Mouse (Mus musculus) midbrain, embryonic 12.5 days (tissue): ENCODE measurements around the gene Rab39. TPM values are rescaled to one million over a fixed set of nuclear protein-coding genes. Genes with fewer than 3 reads are reported as not detected.

Source experiments
- ATAC-seq: fragments of 200-750 bp; cut with Nextera tagmentation; 2 replicates; pipeline ENCODE4 v1.8.0; 2017; ENCODE audit warnings: low read depth, moderate TSS enrichment, moderate library complexity; ENCODE audit not compliant: low FRiP score
- H3K27ac ChIP-seq: fragments of 300-500 bp; sonication (generic); replicated peaks from 2 replicates; pipeline ENCODE4 v1.5.1; 2016; ENCODE audit warnings: mild to moderate bottlenecking
- H3K27me3 ChIP-seq: fragments of 300-500 bp; sonication (generic); 2 replicates; pipeline ENCODE4 v1.6.1; 2016; ENCODE audit warnings: mild to moderate bottlenecking
- H3K36me3 ChIP-seq: fragments of 300-500 bp; sonication (generic); 2 replicates; pipeline ENCODE4 v1.6.1; 2016
- H3K4me1 ChIP-seq: fragments of 300-500 bp; sonication (generic); 2 replicates; pipeline ENCODE4 v1.6.1; 2016
- H3K4me2 ChIP-seq: fragments of 300-500 bp; sonication (generic); replicated peaks from 2 replicates; pipeline ENCODE4 v1.6.1; 2016; ENCODE audit warnings: mild to moderate bottlenecking, moderate library complexity
- H3K4me3 ChIP-seq: fragments of 300-500 bp; sonication (generic); 2 replicates; pipeline ENCODE4 v1.5.1; 2016; ENCODE audit warnings: mild to moderate bottlenecking
- H3K9ac ChIP-seq: fragments of 300-500 bp; sonication (generic); replicated peaks from 2 replicates; pipeline ENCODE4 v1.6.1; 2016; ENCODE audit warnings: mild to moderate bottlenecking, moderate library complexity
- H3K9me3 ChIP-seq: fragments of 300-500 bp; sonication (generic); 2 replicates; pipeline ENCODE4 v1.6.1; 2016; ENCODE audit warnings: mild to moderate bottlenecking
- WGBS: fragments of 180-500 bp; shearing (Covaris S2); methylation state at CpG from one replicate; pipeline ENCODE4 v1.1.7; 2016; 5-methylcytosine and 5-hydroxymethylcytosine counted together
- polyA plus RNA-seq: library from polyadenylated mRNA; unstranded; fragments of >200 nt; fragmentation: Nextera tagmentation; extraction: Ambion mirVana; gene quantifications from 2 replicates; pipeline ENCODE4 v1.2.1, GENCODE M21; 2016

Gene Rab39
- polyA plus RNA-seq: 3.9 and 4.9 TPM in 2 replicates

DNA sequence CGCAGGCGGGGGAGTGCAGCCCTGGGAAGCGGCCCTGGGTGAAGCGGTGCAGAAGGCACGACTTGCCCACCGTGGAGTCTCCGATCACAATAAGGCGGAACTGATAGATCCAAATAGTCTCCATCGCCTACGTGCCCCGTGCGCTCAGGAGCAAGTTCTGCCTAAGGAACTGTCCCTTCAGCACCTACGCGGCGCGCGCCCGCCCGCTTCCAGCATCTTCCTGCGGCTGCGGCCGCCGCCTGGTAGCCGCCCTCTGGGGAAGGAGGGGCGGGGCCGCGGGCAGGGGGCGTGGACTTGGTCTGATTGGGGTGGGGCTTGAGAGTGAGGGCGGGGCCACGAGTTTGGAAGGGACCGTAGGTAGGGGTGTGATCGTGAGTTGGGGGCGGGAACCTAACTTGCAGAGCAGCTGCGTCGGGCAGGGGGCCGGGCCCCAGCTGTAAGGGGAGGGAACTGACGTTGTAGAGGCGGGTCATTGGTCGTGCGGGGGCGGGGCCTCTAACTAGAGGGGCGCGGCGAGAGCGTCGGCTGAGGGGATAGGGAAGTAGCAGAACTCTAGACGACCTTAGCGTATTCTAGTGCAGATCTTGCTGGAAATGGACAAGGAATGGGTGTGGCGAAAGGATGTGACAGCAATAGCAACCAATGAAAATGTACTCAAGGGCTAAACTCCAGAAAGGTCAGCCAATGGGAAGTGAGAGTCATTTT lies at the start of gene Rab39:
TSS of gene Rab39 (minus strand) at position 241 of the 705 bp plus-strand sequence.
- peak within 1 kb of the TSS; percentile 73 for H3K4me2 ChIP-seq
- peak within 1 kb of the TSS; percentile 74 for H3K4me3 ChIP-seq
- H3K9me3 ChIP-seq: no peaks in the 10 kb centered on the region
- ATAC-seq: peak; percentile 95
- peak within 1 kb of the TSS; percentile 57 for H3K9ac ChIP-seq
- H3K27me3 ChIP-seq: no peaks in the 10 kb centered on the region
- H3K36me3 ChIP-seq: no peaks in the 10 kb centered on the region
- WGBS: under 1% methylated on average over 49 of the region's 49 CpGs
- no peaks in the 10 kb centered on the region for H3K4me1 ChIP-seq
- peak within 1 kb of the TSS; percentile 30; the same call in 1 of the 2 replicates for H3K27ac ChIP-seq

DNA sequence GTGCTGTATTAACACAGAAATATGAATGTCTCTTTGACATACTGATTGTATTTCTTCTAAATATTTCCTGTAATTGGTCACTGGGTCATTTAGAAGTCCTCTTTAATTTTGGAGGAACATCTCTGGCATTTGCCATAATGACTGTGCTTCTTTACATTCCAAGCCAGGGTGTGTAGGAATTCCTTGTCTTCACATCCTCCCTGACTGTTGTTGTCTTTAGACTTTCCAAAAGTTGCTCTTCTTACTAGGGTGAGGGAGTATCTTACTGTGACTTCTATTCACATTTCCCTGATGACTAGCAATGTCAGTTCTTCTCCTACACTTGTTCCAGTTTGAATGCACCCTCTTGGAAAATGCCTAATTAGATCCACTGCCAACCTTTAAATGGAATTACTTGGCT lies 48.8 kb upstream of the Rab39 start:
- ATAC-seq: no peak

DNA sequence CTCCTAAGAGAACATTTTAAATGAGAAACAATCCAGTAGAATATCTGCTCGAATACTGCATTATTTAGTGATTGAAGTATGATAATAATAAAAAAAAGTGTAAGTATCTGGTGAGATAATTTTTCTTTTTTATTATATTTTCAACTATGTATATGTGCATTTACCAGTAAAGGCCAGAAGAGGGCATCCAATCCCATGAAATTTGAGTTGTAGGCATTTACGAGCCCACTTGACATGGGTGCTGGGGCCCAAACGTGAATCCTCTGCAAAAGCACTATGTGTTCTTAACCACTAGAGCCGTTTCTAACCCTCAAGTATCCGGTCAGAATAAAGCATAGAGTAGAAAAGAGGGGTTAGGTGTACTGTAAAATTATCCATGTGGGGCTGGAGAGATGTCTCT lies 44.9 kb upstream of the Rab39 start:
- H3K27me3 ChIP-seq: no peaks in the 10 kb centered on the region
- WGBS: 49% methylated on average over 5 of the region's 5 CpGs
- no peak overlapping the region for H3K4me3 ChIP-seq
- no peaks in the 10 kb centered on the region for H3K9me3 ChIP-seq
- H3K4me1 ChIP-seq: no peaks in the 10 kb centered on the region
- no peak overlapping the region for H3K4me2 ChIP-seq
- no peak for ATAC-seq
- H3K9ac ChIP-seq: no peak overlapping the region
- H3K36me3 ChIP-seq: no peaks in the 10 kb centered on the region
- H3K27ac ChIP-seq: no peak overlapping the region

More for the DNA sequence above, 48.8 kb upstream of the Rab39 start:
- no peaks in the 10 kb centered on the region for H3K9me3 ChIP-seq
- no peaks in the 10 kb centered on the region for H3K4me1 ChIP-seq
- no peaks in the 10 kb centered on the region for H3K36me3 ChIP-seq
- no peak overlapping the region for H3K9ac ChIP-seq
- H3K4me3 ChIP-seq: no peak overlapping the region
- no peak overlapping the region for H3K4me2 ChIP-seq
- H3K27me3 ChIP-seq: no peaks in the 10 kb centered on the region
- H3K27ac ChIP-seq: no peak overlapping the region

DNA sequence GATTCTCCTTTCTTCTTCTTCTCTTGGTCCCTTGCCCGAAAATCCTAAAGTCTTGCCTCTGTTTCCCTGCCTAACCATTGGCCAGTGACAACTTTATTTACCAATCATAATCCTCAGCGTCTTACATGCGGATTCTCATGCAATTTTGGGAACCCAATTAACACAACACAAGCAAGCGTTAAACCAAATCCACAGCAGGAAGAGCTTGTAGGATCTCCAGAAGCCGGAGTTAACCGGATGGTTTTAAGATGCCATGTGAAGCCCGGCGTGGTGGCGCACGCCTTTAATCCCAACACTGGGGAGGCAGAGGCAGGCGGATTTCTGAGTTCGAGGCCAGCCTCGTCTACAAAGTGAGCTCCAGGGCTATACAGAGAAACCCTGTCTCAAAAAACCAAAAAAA lies 44.4 kb upstream of the Rab39 start:
- Histone ChIP-seq H3K4me3 (no peak overlapping the region), H3K27me3 (no peaks in the 10 kb centered on the region), H3K9me3 (no peaks in the 10 kb centered on the region), H3K36me3 (no peaks in the 10 kb centered on the region), H3K4me1 (no peaks in the 10 kb centered on the region), H3K4me2 (no peak overlapping the region), H3K27ac (no peak overlapping the region), H3K9ac (no peak overlapping the region)
- WGBS: 91% methylated on average over 13 of the region's 13 CpGs
- ATAC-seq: no peak

DNA sequence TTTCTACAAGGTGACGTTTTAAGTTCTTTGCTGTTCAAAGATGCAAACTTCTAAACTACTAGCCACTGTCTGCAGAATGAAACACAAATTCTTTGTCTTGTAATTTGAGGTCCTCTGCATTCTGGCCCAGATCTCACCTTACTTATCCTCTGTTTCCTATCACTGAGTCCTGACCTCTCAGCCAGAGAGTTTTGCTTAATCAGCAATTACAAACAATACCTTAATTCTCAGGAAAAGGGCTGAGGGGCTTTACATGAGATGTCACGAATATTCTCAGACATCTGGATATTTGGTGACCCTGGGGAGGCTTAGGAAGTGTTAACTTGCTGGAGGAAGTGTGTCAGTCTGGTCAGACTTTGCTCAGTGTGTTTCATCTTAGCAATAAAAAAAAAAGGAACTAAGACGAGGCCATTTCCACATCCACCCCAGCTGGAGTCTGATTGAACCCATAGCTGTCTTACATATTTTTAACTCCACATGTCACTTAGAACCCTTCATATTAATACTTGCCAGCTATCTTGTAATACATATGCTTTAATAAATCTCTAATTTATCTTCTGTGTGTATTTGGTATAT lies 34.9 kb upstream of the Rab39 start:
- 60% methylated on average over 3 of the region's 3 CpGs for WGBS
- Histone ChIP-seq H3K36me3 (no peaks in the 10 kb centered on the region), H3K27ac (no peak overlapping the region), H3K9ac (no peak overlapping the region), H3K27me3 (no peaks in the 10 kb centered on the region), H3K9me3 (no peaks in the 10 kb centered on the region), H3K4me3 (no peak overlapping the region), H3K4me1 (no peaks in the 10 kb centered on the region), H3K4me2 (no peak overlapping the region)
- no peak for ATAC-seq

DNA sequence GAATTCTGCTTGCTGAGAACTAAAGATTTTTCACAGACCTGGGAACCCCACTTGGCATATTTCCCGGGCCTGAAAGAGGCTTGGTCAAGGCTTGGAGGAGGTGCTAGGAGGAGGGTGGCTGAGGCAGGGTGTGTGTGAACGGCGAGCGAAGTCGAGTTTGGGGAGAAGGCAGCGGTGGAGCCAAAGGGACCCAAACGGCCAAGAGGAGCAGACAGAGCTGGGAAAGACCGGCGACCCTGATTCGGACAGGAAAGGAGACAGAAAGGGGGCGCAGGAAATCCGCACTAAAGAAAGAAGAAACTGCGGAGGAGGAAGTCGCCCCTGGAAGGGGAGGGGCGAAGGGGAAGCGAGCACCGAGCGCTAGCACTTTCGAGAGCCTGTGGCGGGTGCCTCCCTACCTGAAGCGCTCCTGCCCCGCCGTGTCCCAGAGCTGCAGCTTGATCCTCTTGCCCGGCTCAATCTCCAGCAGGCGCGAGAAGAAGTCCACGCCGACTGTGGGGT lies 491 bp downstream of the Rab39 start:
- Histone ChIP-seq H3K4me2 (peak overlapping the region; percentile 73), H3K27ac (peak overlapping the region; percentile 30; the same call in 1 of the 2 replicates), H3K27me3 (no peaks in the 10 kb centered on the region), H3K9ac (peak overlapping the region; percentile 57), H3K4me3 (peak overlapping the region; percentile 74), H3K4me1 (no peaks in the 10 kb centered on the region), H3K36me3 (no peaks in the 10 kb centered on the region), H3K9me3 (no peaks in the 10 kb centered on the region)
- peak; percentile 13; the same call in 1 of the 2 replicates for ATAC-seq
- under 1% methylated on average over 28 of the region's 28 CpGs for WGBS

DNA sequence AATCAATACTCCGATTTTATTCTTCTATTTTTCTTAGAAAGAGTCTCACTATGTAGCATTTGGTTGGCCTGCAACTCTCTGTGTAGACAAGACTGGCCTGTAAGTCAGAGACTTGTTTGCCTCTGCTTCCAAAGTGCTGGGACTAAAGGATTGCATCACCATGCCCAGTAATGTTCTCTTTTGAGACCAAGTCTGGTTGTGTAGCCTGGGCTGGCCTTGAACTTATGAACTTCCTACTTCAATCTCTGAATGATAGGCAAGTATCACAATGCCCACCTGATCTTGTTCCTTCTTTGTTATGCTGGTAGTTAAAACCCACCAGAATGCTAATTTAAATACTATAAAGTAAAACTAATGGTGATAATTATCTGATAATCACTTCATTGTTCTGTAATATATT lies 3.0 kb downstream of the Rab39 start:
- H3K27me3 ChIP-seq: no peaks in the 10 kb centered on the region
- 88% methylated on average over 1 of the region's 1 CpGs for WGBS
- H3K36me3 ChIP-seq: no peaks in the 10 kb centered on the region
- ATAC-seq: no peak
- H3K4me3 ChIP-seq: no peak overlapping the region
- H3K9ac ChIP-seq: no peak overlapping the region
- no peak overlapping the region for H3K27ac ChIP-seq
- H3K9me3 ChIP-seq: no peaks in the 10 kb centered on the region
- H3K4me1 ChIP-seq: no peaks in the 10 kb centered on the region
- H3K4me2 ChIP-seq: no peak overlapping the region

DNA sequence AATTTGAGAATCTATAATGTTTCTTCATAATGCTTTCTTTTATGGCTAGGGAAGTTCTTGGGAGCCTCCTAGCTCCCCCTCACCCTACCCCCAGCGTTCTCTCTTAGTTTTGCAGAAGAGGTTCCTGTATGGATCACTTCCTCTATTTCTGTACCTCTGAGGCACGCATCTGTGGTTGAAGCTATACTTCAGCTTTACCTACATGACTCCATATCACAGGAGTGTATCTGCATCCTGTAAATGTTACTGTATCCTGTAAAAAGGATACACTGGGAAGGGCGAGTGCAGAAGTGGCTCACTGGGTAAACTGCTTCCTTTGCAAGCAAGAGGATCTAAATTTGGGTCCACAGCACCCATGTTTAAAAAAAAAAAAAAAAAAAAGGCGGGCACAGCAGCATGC lies 5.5 kb downstream of the Rab39 start:
- ATAC-seq: no peak
- no peaks in the 10 kb centered on the region for H3K4me1 ChIP-seq
- H3K4me2 ChIP-seq: no peak overlapping the region
- 82% methylated on average over 4 of the region's 4 CpGs for WGBS
- no peak overlapping the region for H3K4me3 ChIP-seq
- H3K36me3 ChIP-seq: no peaks in the 10 kb centered on the region
- H3K9me3 ChIP-seq: no peaks in the 10 kb centered on the region
- no peaks in the 10 kb centered on the region for H3K27me3 ChIP-seq
- no peak overlapping the region for H3K27ac ChIP-seq
- no peak overlapping the region for H3K9ac ChIP-seq

DNA sequence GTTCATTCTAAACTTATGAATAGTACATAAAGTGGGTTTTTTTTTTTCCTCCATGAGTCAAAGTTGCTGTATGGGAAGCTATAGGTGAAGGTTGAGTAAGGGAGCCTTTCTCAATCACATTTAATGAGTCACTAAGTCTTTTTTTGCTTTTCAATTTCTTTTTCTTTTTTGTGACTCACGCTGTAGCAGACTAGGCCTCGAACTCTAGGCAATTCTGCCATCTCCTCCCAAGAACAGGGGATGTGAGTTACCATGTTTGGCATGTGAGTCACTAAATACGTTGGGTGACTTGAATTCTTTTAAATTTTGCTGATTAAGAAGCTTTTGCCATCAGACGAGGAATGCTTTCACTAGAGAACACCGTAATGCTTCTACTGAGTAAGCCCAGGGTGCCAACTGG lies 10.2 kb downstream of the Rab39 start:
- WGBS: 83% methylated on average over 5 of the region's 5 CpGs
- no peak overlapping the region for H3K27ac ChIP-seq
- ATAC-seq: no peak

DNA sequence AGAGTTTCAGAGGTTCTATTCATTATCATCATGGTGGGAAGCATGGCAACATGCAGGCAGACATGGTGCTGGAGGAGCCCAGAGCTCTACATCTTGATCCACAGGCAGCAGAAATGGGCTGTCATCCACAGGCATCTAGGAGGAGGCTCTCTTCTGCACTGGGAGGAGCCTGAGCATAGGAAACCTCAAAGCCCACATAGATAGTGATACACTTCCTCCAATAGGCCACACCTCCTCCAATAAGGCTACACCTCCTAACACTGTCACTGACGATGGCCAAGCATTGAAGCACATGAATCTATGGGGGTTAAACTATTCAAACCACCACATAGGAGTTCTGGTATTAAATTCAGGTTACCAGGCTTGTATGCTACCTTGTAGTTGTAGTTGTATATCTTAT lies 12.3 kb downstream of the Rab39 start:
- Histone ChIP-seq H3K9me3 (no peaks in the 10 kb centered on the region), H3K36me3 (no peaks in the 10 kb centered on the region), H3K27me3 (no peaks in the 10 kb centered on the region), H3K4me2 (no peak overlapping the region), H3K9ac (no peak overlapping the region), H3K27ac (no peak overlapping the region), H3K4me3 (no peak overlapping the region), H3K4me1 (no peaks in the 10 kb centered on the region)
- no peak for ATAC-seq
- WGBS: 88% methylated on average over 1 of the region's 1 CpGs

More for the DNA sequence above, 10.2 kb downstream of the Rab39 start:
- H3K36me3 ChIP-seq: no peaks in the 10 kb centered on the region
- H3K27me3 ChIP-seq: no peaks in the 10 kb centered on the region
- H3K4me1 ChIP-seq: no peaks in the 10 kb centered on the region
- no peak overlapping the region for H3K9ac ChIP-seq
- H3K4me2 ChIP-seq: no peak overlapping the region
- no peak overlapping the region for H3K4me3 ChIP-seq
- H3K9me3 ChIP-seq: no peaks in the 10 kb centered on the region

DNA sequence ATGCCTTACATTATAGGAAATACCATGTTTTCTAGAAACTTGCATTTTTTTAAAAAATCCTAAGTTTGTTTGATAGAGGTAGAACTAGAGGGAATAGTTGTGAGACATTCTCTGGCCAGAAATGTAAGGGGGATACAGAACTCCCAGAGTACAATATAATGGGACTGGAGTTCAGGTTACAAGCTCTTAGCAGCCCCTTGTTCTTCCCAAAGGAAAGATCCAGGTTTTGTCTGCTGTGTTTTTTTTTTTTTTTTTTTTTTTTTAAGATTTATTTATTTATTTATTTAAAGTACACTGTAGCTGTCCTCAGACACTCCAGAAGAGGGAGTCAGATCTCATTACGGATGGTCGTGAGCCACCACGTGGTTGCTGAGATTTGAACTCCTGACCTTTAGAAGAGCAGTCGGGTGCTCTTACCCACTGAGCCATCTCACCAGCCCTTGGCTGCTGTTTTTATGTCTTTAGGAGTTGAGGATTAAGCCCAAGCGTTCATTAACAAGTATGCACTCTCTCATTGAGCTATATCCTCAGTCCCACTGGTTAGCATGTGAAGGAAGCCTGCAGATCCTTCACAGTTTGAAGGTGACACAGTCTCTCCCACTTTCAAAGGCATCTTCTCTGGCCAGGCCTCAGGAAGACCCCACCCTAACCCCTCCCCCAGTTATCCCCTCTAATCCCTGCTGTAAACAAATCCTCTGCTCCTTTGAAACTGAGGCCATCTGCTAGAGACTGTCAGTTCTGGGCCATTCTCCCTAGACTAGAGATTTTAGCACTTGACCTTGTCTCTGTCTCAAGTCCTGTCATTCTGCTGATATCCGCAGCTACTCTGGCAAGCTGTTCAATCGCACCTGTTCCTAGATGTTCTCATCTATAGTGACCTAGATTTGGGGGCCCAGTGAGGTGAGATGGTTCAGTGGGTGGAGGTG lies 14.0 kb downstream of the Rab39 start:
- ATAC-seq: no peak
- WGBS: 45% methylated on average over 7 of the region's 7 CpGs
- H3K27ac ChIP-seq: no peak overlapping the region

DNA sequence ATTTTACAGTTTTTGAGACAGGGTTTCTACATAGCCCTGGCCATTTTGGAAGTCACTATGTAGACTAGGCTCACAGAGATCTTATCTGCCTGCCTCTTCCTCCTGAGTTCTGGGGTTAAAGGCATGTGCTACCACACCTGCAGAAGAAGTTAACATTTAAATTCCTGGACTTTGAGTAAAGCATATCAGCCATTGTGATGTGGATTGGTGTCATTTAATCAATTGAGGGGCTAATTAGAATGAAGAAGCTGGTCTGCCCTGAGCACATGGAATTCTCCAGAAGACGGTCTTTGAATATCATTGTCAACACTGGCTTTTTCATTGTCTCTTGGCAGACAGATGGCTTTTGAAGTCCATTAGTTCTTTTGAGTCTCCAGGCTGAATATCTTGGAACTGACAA lies 25.2 kb downstream of the Rab39 start:
- Histone ChIP-seq H3K4me3 (no peak overlapping the region), H3K4me2 (no peak overlapping the region), H3K9me3 (no peaks in the 10 kb centered on the region), H3K9ac (no peak overlapping the region), H3K4me1 (no peaks in the 10 kb centered on the region), H3K27ac (no peak overlapping the region), H3K27me3 (no peaks in the 10 kb centered on the region), H3K36me3 (no peaks in the 10 kb centered on the region)
- WGBS: 85% methylated on average over 1 of the region's 1 CpGs
- ATAC-seq: no peak

More for the DNA sequence above, 14.0 kb downstream of the Rab39 start:
- Histone ChIP-seq H3K27me3 (no peaks in the 10 kb centered on the region), H3K4me2 (no peak overlapping the region), H3K9ac (no peak overlapping the region), H3K4me1 (no peaks in the 10 kb centered on the region), H3K4me3 (no peak overlapping the region), H3K9me3 (no peaks in the 10 kb centered on the region), H3K36me3 (no peaks in the 10 kb centered on the region)
